Mouse (Mus musculus): ENCODE results near the gene Ttc37. TPM values are rescaled to one million over a fixed set of nuclear protein-coding genes. Genes with fewer than 3 reads are reported as not detected.

Ttc37 gene
- polyA plus RNA-seq, 1 experiment: 12.5 TPM

- Histone ChIP-seq H3K4me1 (ENCODE audit: control insufficient read depth, insufficient read depth, insufficient read length, low read length) (no peaks in the 10 kb centered on the region), H3K27ac (replicated peaks; ENCODE audit: low read depth, low read length) (no peak overlapping the region), H3K4me3 (ENCODE audit: insufficient read depth, low read depth, low read length) (no peak overlapping the region)
Measured at GRCm38 (mm10) chr13:76109069-76109824, 10.7 kb downstream of the Ttc37 start.

- no peak overlapping the region for H3K27ac ChIP-seq (replicated peaks; ENCODE audit: low read depth, low read length)
- no peak overlapping the region for H3K4me3 ChIP-seq (ENCODE audit: insufficient read depth, low read depth, low read length)
- H3K4me1 ChIP-seq (ENCODE audit: control insufficient read depth, insufficient read depth, insufficient read length, low read length): no peaks in the 10 kb centered on the region
Measured at GRCm38 (mm10) chr13:76128799-76129198, 30.3 kb downstream of the Ttc37 start.

- Histone ChIP-seq H3K4me1 (ENCODE audit: control insufficient read depth, insufficient read depth, insufficient read length, low read length) (no peaks in the 10 kb centered on the region), H3K27ac (replicated peaks; ENCODE audit: low read depth, low read length) (no peak overlapping the region), H3K4me3 (ENCODE audit: insufficient read depth, low read depth, low read length) (no peak overlapping the region)
Measured at GRCm38 (mm10) chr13:76132415-76132814, 33.9 kb downstream of the Ttc37 start.

- no peaks in the 10 kb centered on the region for H3K4me1 ChIP-seq (ENCODE audit: control insufficient read depth, insufficient read depth, insufficient read length, low read length)
- no peak overlapping the region for H3K27ac ChIP-seq (replicated peaks; ENCODE audit: low read depth, low read length)
- no peak overlapping the region for H3K4me3 ChIP-seq (ENCODE audit: insufficient read depth, low read depth, low read length)
Measured at GRCm38 (mm10) chr13:76138862-76139261, 40.3 kb downstream of the Ttc37 start.

GRCm38 (mm10) chr13:76141117-76141808 is 42.7 kb downstream of the Ttc37 start:
- H3K4me3 ChIP-seq (ENCODE audit: insufficient read depth, low read depth, low read length): no peak overlapping the region
- H3K4me1 ChIP-seq (ENCODE audit: control insufficient read depth, insufficient read depth, insufficient read length, low read length): no peaks in the 10 kb centered on the region
- H3K27ac ChIP-seq (replicated peaks; ENCODE audit: low read depth, low read length): no peak overlapping the region

- Histone ChIP-seq H3K4me1 (ENCODE audit: control insufficient read depth, insufficient read depth, insufficient read length, low read length) (no peaks in the 10 kb centered on the region), H3K27ac (replicated peaks; ENCODE audit: low read depth, low read length) (no peak overlapping the region), H3K4me3 (ENCODE audit: insufficient read depth, low read depth, low read length) (no peak overlapping the region)
Measured at GRCm38 (mm10) chr13:76150483-76150882, 51.9 kb downstream of the Ttc37 start.

GRCm38 (mm10) chr13:76157099-76157498 is 58.6 kb downstream of the Ttc37 start:
- H3K27ac ChIP-seq (replicated peaks; ENCODE audit: low read depth, low read length): no peak overlapping the region
- no peaks in the 10 kb centered on the region for H3K4me1 ChIP-seq (ENCODE audit: control insufficient read depth, insufficient read depth, insufficient read length, low read length)
- no peak overlapping the region for H3K4me3 ChIP-seq (ENCODE audit: insufficient read depth, low read depth, low read length)

- no peaks in the 10 kb centered on the region for H3K4me1 ChIP-seq (ENCODE audit: control insufficient read depth, insufficient read depth, insufficient read length, low read length)
- H3K4me3 ChIP-seq (ENCODE audit: insufficient read depth, low read depth, low read length): no peak overlapping the region
- no peak overlapping the region for H3K27ac ChIP-seq (replicated peaks; ENCODE audit: low read depth, low read length)
Measured at GRCm38 (mm10) chr13:76157508-76157907, 59.0 kb downstream of the Ttc37 start.

- H3K27ac ChIP-seq (replicated peaks; ENCODE audit: low read depth, low read length): no peak overlapping the region
- no peaks in the 10 kb centered on the region for H3K4me1 ChIP-seq (ENCODE audit: control insufficient read depth, insufficient read depth, insufficient read length, low read length)
- H3K4me3 ChIP-seq (ENCODE audit: insufficient read depth, low read depth, low read length): no peak overlapping the region
Measured at GRCm38 (mm10) chr13:76160587-76160986, 62.1 kb downstream of the Ttc37 start.

- Histone ChIP-seq H3K4me1 (ENCODE audit: control insufficient read depth, insufficient read depth, insufficient read length, low read length) (no peaks in the 10 kb centered on the region), H3K4me3 (ENCODE audit: insufficient read depth, low read depth, low read length) (no peak overlapping the region), H3K27ac (replicated peaks; ENCODE audit: low read depth, low read length) (no peak overlapping the region)
Measured at GRCm38 (mm10) chr13:76174297-76174696, 75.8 kb downstream of the Ttc37 start.

- Histone ChIP-seq H3K4me3 (ENCODE audit: insufficient read depth, low read depth, low read length) (no peak overlapping the region), H3K27ac (replicated peaks; ENCODE audit: low read depth, low read length) (no peak overlapping the region), H3K4me1 (ENCODE audit: control insufficient read depth, insufficient read depth, insufficient read length, low read length) (no peaks in the 10 kb centered on the region)
Measured at GRCm38 (mm10) chr13:76178700-76179099, 80.2 kb downstream of the Ttc37 start.

- Histone ChIP-seq H3K4me3 (ENCODE audit: insufficient read depth, low read depth, low read length) (no peak overlapping the region), H3K27ac (replicated peaks; ENCODE audit: low read depth, low read length) (no peak overlapping the region), H3K4me1 (ENCODE audit: control insufficient read depth, insufficient read depth, insufficient read length, low read length) (no peaks in the 10 kb centered on the region)
Measured at GRCm38 (mm10) chr13:76187651-76188050, 89.1 kb downstream of the Ttc37 start.

- Histone ChIP-seq H3K4me3 (ENCODE audit: insufficient read depth, low read depth, low read length) (no peak overlapping the region), H3K4me1 (ENCODE audit: control insufficient read depth, insufficient read depth, insufficient read length, low read length) (no peaks in the 10 kb centered on the region), H3K27ac (replicated peaks; ENCODE audit: low read depth, low read length) (no peak overlapping the region)
Measured at GRCm38 (mm10) chr13:76189190-76189589, 90.7 kb downstream of the Ttc37 start.

- Histone ChIP-seq H3K4me3 (ENCODE audit: insufficient read depth, low read depth, low read length) (no peak overlapping the region), H3K27ac (replicated peaks; ENCODE audit: low read depth, low read length) (no peak overlapping the region), H3K4me1 (ENCODE audit: control insufficient read depth, insufficient read depth, insufficient read length, low read length) (no peaks in the 10 kb centered on the region)
Measured at GRCm38 (mm10) chr13:76190273-76190672, 91.7 kb downstream of the Ttc37 start.

- H3K4me1 ChIP-seq (ENCODE audit: control insufficient read depth, insufficient read depth, insufficient read length, low read length): no peaks in the 10 kb centered on the region
- no peak overlapping the region for H3K4me3 ChIP-seq (ENCODE audit: insufficient read depth, low read depth, low read length)
- no peak overlapping the region for H3K27ac ChIP-seq (replicated peaks; ENCODE audit: low read depth, low read length)
Measured at GRCm38 (mm10) chr13:76194937-76195336, 96.4 kb downstream of the Ttc37 start.

Data from brown adipose tissue, adult 24 weeks (tissue).